Mouse (Mus musculus) heart, postnatal 0 days (tissue): ENCODE measurements around the gene Slc25a25.

Experiments used
- CTCF ChIP-seq: IDR thresholded peaks from 2 replicates; pipeline ENCODE4 v1.5.1; 2016; ENCODE audit warnings: antibody characterized with exemption, control low read depth, low read depth
- EP300 ChIP-seq: IDR thresholded peaks from 2 replicates; pipeline ENCODE4 v1.6.1; 2016; ENCODE audit warnings: antibody characterized with exemption, low read depth

- TF ChIP-seq CTCF (no peak), EP300 (no peak)
Observed at GRCm38 (mm10) chr2:32459657-32460056, 8.4 kb upstream of the Slc25a25 start.
